Mouse (Mus musculus): Measurements from ENCODE around the gene Pnrc2. TPM values are rescaled to one million over a fixed set of nuclear protein-coding genes. Genes with fewer than 3 reads are reported as not detected.

Pnrc2 gene
- total and polyA plus RNA-seq, 3 experiments = 48.0 to 76.3 (median 49.8) TPM

DNA sequence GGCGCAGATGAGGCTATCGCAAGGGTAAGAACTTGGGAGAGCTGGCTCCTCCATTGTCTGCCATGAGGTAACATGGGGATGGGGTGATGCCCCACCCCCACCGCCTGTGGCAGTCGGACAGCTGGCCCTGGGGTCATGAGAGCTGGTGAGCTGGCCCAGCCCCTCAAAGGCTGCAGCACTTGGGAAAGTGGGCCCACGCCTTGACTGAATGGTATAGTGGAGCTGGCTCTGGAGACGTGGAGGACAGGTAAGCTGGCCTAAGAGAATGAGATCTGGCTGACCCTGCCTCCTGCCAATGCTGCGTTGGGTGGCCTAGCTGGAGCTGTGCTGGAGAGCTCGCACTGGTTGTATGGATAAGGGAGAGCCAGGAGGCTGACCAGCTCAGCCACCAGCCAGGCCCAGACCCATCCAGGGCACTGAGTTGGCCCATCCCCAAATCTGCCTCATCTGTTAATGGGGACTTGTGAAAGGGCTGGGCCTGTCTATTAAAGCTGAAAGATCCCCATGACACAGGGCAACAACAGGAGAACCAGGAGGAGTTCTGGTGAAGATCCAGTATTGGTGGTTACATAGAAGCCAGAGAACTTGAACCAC is 39.4 kb downstream of the Pnrc2 start:
- no peaks in the 10 kb centered on the region for H3K36me3 ChIP-seq (ENCODE audit: control insufficient read depth in 1 of 2, insufficient read depth in 2 of 2, low read length in 2 of 2)
- DNase-seq (ENCODE audit: low read depth, low spot score) = no peak
- no peaks in the 10 kb centered on the region for H3K79me2 ChIP-seq (ENCODE audit: control insufficient read depth, insufficient read depth, low read length, poor library complexity)
- no peak overlapping the region for H3K27ac ChIP-seq (ENCODE audit: control insufficient read depth, low read depth, low read length)
- no peaks in the 10 kb centered on the region for H3K9me3 ChIP-seq (replicated peaks; ENCODE audit: insufficient read depth, low read length)
- peaks cover 1 to 2% of the 10 kb centered on the region in 2 experiments; a peak in 1 of 4 replicates for H3K27me3 ChIP-seq (ENCODE audit: control insufficient read depth in 1 of 2, insufficient read depth in 2 of 2, low read length in 2 of 2)
- TF ChIP-seq TCF12 (IDR thresholded peaks at IDR 0.05; ENCODE audit: low read depth, low read length) (no peak), MXI1 (IDR thresholded peaks at IDR 0.05; ENCODE audit: low read depth, low read length) (no peak), MYC (IDR thresholded peaks at IDR 0.05; ENCODE audit: low read depth, low read length) (no peak), GABPA (IDR thresholded peaks at IDR 0.05; ENCODE audit: low read depth, low read length) (no peak), TAL1 (IDR thresholded peaks at IDR 0.05; ENCODE audit: low read length) (no peak), RCOR1 (IDR thresholded peaks at IDR 0.05; ENCODE audit: low read depth, low read length) (no peak), GATA1 (IDR thresholded peaks at IDR 0.05; ENCODE audit: low read depth, low read length) (no peak), USF1 (IDR thresholded peaks at IDR 0.05; ENCODE audit: low read depth, low read length) (no peak)
- no peaks in the 10 kb centered on the region for H3K4me1 ChIP-seq (ENCODE audit: control insufficient read depth in 1 of 2, insufficient read depth in 2 of 2, low read length in 2 of 2)
- H3K9ac ChIP-seq (ENCODE audit: control insufficient read depth, low read depth, low read length, poor library complexity, severe bottlenecking) = no peak overlapping the region
- no peak overlapping the region for H3K4me3 ChIP-seq (ENCODE audit: control insufficient read depth in 1 of 2, insufficient read depth in 1 of 2, low read depth in 2 of 2, low read length in 2 of 2)

- Histone ChIP-seq H3K79me2 (ENCODE audit: control insufficient read depth, insufficient read depth, low read length, poor library complexity) (no peaks in the 10 kb centered on the region), H3K9ac (ENCODE audit: control insufficient read depth, low read depth, low read length, poor library complexity, severe bottlenecking) (no peak overlapping the region), H3K27me3 (ENCODE audit: control insufficient read depth in 1 of 2, insufficient read depth in 2 of 2, low read length in 2 of 2) (peaks cover 1 to 2% of the 10 kb centered on the region in 2 experiments; a peak in 1 of 4 replicates), H3K36me3 (ENCODE audit: control insufficient read depth in 1 of 2, insufficient read depth in 2 of 2, low read length in 2 of 2) (no peaks in the 10 kb centered on the region), H3K27ac (ENCODE audit: control insufficient read depth, low read depth, low read length) (no peak overlapping the region), H3K4me3 (ENCODE audit: control insufficient read depth in 1 of 2, insufficient read depth in 1 of 2, low read depth in 2 of 2, low read length in 2 of 2) (no peak overlapping the region), H3K4me1 (ENCODE audit: control insufficient read depth in 1 of 2, insufficient read depth in 2 of 2, low read length in 2 of 2) (no peaks in the 10 kb centered on the region), H3K9me3 (replicated peaks; ENCODE audit: insufficient read depth, low read length) (no peaks in the 10 kb centered on the region)
- no peak for DNase-seq (ENCODE audit: low read depth, low spot score)
- TF ChIP-seq NRF1 (IDR thresholded peaks at IDR 0.05; ENCODE audit: insufficient read depth, low read depth, low read length, poor library complexity, severe bottlenecking) = no peak
- TF ChIP-seq RCOR1 (IDR thresholded peaks at IDR 0.05; ENCODE audit: low read depth, low read length) = no peak
- TF ChIP-seq POLR2A (IDR thresholded peaks at IDR 0.05; ENCODE audit: control insufficient read depth in 1 of 2, insufficient read depth in 1 of 2, low read depth in 1 of 2, low read length in 2 of 2, poor library complexity in 1 of 2) = no peak
- no peak for TF ChIP-seq CHD2 (IDR thresholded peaks at IDR 0.05; ENCODE audit: low read length)
- no peak for TF ChIP-seq SIN3A (IDR thresholded peaks at IDR 0.05; ENCODE audit: low read length)
- TF ChIP-seq NELFE (IDR thresholded peaks at IDR 0.05; ENCODE audit: low read depth, low read length) = no peak
- no peak for TF ChIP-seq RAD21 (IDR thresholded peaks at IDR 0.05; ENCODE audit: low read depth, low read length)
- no peak for TF ChIP-seq CTCF (IDR thresholded peaks at IDR 0.05 in 2 of 3, conservative IDR thresholded peaks at IDR 0.05 in 1 of 3; ENCODE audit: control insufficient read depth in 1 of 3, insufficient read depth in 1 of 3, low read depth in 2 of 3, low read length in 3 of 3, poor library complexity in 1 of 3, severe bottlenecking in 1 of 3)
- TF ChIP-seq BHLHE40 (IDR thresholded peaks at IDR 0.05; ENCODE audit: borderline replicate concordance, low read depth, low read length) = no peak
- TF ChIP-seq USF2 (IDR thresholded peaks at IDR 0.05; ENCODE audit: borderline replicate concordance in 1 of 2, insufficient read depth in 1 of 2, low read depth in 1 of 2, low read length in 2 of 2) = no peak
- no peak for TF ChIP-seq POLR2AphosphoS2 (IDR thresholded peaks at IDR 0.05; ENCODE audit: low read length)
- no peak for TF ChIP-seq HCFC1 (IDR thresholded peaks at IDR 0.05; ENCODE audit: low read depth, low read length)
These were observed 40.1 kb downstream of the Pnrc2 start for GRCm38 (mm10) chr4:135833301-135834123.

All from MEL (cell line).